Mouse (Mus musculus): Measurements from ENCODE around the gene Lcp2. TPM values are rescaled to one million over a fixed set of nuclear protein-coding genes. Genes with fewer than 3 reads are reported as not detected.

The Lcp2 gene
- 1.2 and 1.7 TPM in 2 replicates for polyA plus RNA-seq (2016; fragmentation: Nextera tagmentation; extraction: Ambion mirVana)

DNA sequence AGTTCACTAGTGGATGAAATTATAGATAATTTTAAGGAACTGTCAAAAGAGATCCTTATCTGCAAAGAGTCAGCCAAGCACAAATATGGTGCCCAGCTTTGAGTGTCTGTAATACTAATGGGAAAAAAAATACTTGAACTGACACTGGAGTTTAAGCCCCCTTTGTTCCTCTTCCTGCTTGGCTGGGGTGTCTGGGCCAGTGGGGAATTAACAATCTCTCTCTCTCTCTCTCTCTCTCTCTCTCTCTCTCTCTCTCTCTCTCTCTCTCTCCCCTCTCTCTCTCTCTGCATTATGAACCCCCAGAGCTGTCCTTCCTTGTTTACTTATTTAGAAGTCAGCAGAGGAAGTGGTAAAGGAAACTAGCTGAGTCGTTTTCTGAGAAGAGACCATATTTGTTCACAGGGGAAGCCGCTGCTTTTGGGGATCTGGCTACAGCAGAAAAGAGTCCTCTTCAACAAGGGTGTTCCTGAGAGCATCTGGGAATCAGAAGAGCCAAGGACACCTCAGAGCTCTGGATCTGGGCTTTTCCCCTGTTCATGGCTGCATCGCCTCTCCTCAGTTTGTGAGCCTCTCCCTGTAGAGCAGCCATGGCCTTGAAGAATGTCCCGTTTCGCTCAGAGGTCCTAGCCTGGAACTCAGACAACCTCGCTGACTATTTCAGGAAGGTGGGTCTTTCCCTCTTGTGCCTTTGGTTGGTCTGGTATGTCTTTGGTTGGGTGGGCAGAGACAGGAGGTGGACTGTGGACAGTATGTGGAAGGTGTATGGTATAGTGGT lies at the start of gene Lcp2:
Gene Lcp2 (plus strand): TSS at position 154 of the 775 bp plus-strand sequence.
- no peak within 1 kb of the TSS for H3K27ac ChIP-seq
- no peaks in the 10 kb centered on the region for H3K27me3 ChIP-seq (ENCODE audit: poor library complexity, severe bottlenecking)
- H3K9me3 ChIP-seq: no peaks in the 10 kb centered on the region
- H3K36me3 ChIP-seq (replicated peaks): no peaks in the 10 kb centered on the region
- H3K4me1 ChIP-seq: no peaks in the 10 kb centered on the region
- no peak within 1 kb of the TSS for H3K4me3 ChIP-seq
- DNase-seq (ENCODE audit: extremely low spot score, low spot score): no peak
- 83% methylated on average over 6 of the region's 6 CpGs for WGBS

DNA sequence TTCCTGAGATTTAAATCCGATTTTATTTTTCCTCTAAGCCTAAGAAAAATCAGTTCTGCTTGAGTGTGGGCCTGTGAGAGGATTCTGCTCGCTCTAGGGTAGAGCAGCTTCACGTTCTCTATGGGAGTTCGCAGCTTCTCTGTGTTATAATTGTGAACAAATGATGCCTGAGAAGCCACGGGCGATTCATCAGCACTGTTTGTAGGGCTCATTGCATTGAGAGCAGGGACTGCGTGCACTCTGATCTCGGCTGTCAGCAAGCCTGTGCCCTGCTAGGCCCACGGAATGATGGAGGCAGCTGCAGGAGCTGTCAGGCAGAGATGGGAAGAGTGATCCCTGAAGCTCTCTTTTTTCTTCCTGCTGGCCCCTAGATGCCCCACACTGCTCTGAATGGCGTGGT lies 48.5 kb upstream of the Lcp2 start:
- no peaks in the 10 kb centered on the region for H3K36me3 ChIP-seq (replicated peaks)
- H3K9me3 ChIP-seq: no peaks in the 10 kb centered on the region
- H3K4me1 ChIP-seq: peaks cover 3% of the 10 kb centered on the region; the same call in 1 of the 2 replicates
- WGBS: 73% methylated on average over 10 of the region's 10 CpGs
- H3K27ac ChIP-seq: no peak overlapping the region
- H3K4me3 ChIP-seq: no peak overlapping the region
- 0 out of 2 replicates have a peak, but pooled peaks cover 12% of the 10 kb centered on the region for H3K27me3 ChIP-seq (ENCODE audit: poor library complexity, severe bottlenecking)
- no peak for DNase-seq (ENCODE audit: extremely low spot score, low spot score)

DNA sequence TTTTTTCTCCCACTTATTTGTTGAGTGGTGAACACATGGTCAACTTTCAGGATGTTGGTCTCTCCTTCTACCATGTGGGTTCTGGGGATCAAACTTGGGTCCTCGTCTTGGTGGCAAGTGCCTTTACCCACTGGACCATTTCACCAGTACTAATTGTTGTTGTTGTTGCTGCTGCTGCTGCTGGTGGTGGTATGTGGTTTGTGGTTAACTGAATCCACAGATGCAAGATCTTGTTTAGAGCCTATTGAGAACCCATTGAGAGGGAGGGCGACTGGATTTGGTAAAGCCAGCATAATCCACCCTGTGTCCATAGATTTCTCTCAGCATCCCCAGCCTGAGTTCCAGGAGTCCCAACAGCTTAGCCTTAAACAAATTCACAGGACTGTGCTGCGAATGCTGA lies 46.3 kb upstream of the Lcp2 start:
- no peak overlapping the region for H3K27ac ChIP-seq
- DNase-seq (ENCODE audit: extremely low spot score, low spot score): no peak
- WGBS: 81% methylated on average over 3 of the region's 3 CpGs
- no peaks in the 10 kb centered on the region for H3K4me1 ChIP-seq
- H3K27me3 ChIP-seq (ENCODE audit: poor library complexity, severe bottlenecking): 0 out of 2 replicates have a peak, but pooled peaks cover 1% of the 10 kb centered on the region
- H3K9me3 ChIP-seq: no peaks in the 10 kb centered on the region
- no peaks in the 10 kb centered on the region for H3K36me3 ChIP-seq (replicated peaks)
- no peak overlapping the region for H3K4me3 ChIP-seq

DNA sequence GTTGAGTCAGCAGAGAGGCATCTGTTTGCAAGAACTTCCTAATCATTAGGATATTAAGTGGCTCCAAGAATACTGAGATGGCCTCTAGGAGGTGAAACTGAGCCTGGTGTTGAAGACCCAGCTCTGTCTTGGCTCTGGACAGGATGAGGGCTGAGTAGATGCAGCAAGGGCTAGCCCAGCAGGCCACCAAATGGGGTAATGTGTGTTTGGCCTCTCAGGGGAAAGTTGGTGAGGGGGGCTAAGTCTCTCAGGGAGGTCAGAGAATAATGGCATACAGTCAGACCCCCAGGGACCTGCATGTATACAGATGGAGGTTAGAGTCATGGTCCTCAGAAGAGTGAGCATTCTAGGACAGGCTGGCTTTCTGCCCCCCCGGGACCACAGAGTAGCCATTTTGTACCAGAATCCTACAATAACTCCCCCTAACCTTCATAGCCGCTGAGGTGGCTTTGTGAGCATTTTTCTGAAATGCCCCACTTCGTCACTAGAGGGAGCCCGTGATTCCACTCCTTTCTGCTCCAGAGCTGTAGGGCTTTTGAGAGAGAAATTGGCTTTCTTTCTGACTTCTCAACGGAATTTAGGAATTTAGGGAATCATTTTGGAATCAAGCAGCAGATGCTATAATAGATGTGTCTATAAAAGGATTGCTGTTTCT lies 44.7 kb upstream of the Lcp2 start:
- H3K27me3 ChIP-seq (ENCODE audit: poor library complexity, severe bottlenecking): no peaks in the 10 kb centered on the region
- peak; percentile 39 for DNase-seq (ENCODE audit: extremely low spot score, low spot score)
- 12% methylated on average over 5 of the region's 5 CpGs for WGBS

DNA sequence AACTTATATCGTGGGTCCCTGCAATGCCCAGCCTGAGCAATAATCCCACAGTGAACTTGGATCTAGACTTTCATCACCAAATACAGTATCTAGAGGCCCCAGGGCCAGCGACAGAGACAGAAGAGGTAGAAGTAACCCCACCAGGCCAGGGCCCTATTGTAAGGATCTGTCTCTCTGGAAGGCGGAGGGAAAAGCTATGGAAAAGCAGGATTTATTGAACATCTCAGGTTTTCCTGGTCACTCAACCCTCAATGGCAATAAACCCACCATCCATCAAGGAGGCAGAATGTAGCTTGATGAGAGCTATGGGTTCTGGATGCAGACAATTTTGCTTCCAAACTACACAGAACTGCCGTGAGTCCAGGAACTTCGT lies 44.1 kb upstream of the Lcp2 start:
- Histone ChIP-seq H3K4me1 (no peaks in the 10 kb centered on the region), H3K27me3 (ENCODE audit: poor library complexity, severe bottlenecking) (no peaks in the 10 kb centered on the region), H3K4me3 (no peak overlapping the region), H3K36me3 (replicated peaks) (no peaks in the 10 kb centered on the region), H3K27ac (no peak overlapping the region), H3K9me3 (no peaks in the 10 kb centered on the region)
- WGBS: 85% methylated on average over 5 of the region's 5 CpGs
- DNase-seq (ENCODE audit: extremely low spot score, low spot score): no peak

More for the DNA sequence above, 44.7 kb upstream of the Lcp2 start:
- no peak overlapping the region for H3K27ac ChIP-seq
- no peaks in the 10 kb centered on the region for H3K9me3 ChIP-seq
- H3K36me3 ChIP-seq (replicated peaks): no peaks in the 10 kb centered on the region
- no peaks in the 10 kb centered on the region for H3K4me1 ChIP-seq
- H3K4me3 ChIP-seq: no peak overlapping the region

DNA sequence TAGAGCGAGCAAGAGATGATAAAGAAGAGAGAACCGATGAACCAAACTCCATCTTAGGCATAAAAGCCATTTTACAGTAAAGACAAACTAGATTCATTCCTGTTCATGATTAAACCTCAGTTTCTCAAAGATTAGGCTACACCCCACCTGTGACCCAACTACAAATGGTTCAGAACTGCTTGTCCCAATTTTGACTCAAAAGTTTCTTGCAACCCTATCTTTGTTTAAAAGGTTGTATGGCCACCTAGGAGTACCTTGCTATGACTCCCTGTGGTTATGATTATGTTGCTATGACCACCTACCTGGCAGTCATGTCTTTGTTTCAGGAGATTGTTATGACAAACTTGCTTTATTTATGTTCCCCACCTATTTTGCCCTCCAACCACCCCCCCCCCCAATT lies 39.1 kb upstream of the Lcp2 start:
- no peak for DNase-seq (ENCODE audit: extremely low spot score, low spot score)
- Histone ChIP-seq H3K27me3 (ENCODE audit: poor library complexity, severe bottlenecking) (no peaks in the 10 kb centered on the region), H3K36me3 (replicated peaks) (no peaks in the 10 kb centered on the region), H3K4me3 (no peak overlapping the region), H3K9me3 (no peaks in the 10 kb centered on the region), H3K4me1 (0 out of 2 replicates have a peak, but pooled peaks cover 3% of the 10 kb centered on the region), H3K27ac (no peak overlapping the region)
- WGBS: 93% methylated on average over 2 of the region's 2 CpGs

DNA sequence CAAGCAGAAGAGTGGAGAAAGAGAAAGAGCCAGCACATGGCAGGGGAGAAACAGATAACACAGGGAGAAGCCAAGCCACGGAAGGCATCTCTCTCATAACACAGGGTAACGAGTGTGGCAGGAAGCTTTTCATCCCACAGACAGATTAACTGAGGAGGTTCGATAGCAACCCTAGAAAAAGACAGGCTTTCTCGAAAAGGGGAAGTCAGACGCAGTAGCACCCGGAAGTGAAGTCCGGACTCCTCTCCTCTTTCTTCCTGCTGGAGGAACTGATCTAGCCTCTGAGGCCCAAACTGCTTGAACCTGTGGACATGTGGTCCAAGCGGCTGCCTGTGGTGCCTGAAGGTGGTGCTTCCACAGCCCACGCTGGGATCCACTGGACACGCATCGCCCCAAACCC lies 38.5 kb upstream of the Lcp2 start:
- DNase-seq (ENCODE audit: extremely low spot score, low spot score): no peak
- WGBS: 89% methylated on average over 11 of the region's 11 CpGs
- 0 out of 2 replicates have a peak overlapping the region, but pooled peaks have one; percentile 25 for H3K27ac ChIP-seq
- H3K4me3 ChIP-seq: no peak overlapping the region
- H3K9me3 ChIP-seq: no peaks in the 10 kb centered on the region
- no peaks in the 10 kb centered on the region for H3K36me3 ChIP-seq (replicated peaks)
- no peaks in the 10 kb centered on the region for H3K27me3 ChIP-seq (ENCODE audit: poor library complexity, severe bottlenecking)
- H3K4me1 ChIP-seq: 0 out of 2 replicates have a peak, but pooled peaks cover 3% of the 10 kb centered on the region

DNA sequence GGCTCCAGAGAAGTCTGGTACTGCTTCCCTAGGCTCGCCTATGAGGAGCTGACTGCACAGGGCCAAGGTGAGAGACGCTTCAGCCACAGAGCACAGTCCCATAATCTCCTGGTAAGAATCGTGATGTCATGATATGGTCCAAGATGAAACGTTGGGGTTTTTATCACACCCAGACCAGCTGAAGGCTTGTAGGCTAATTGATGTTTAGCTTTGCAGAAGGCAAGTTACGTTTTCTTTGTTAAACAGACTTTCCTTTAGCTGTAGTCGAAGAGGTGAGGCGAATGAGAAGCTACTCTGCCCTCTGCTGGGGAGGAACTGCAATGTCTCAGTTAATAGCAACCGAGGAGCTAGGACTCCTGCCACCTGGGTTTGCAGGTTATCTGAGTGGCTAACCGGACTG lies 38.0 kb upstream of the Lcp2 start:
- peak; percentile 53 for DNase-seq (ENCODE audit: extremely low spot score, low spot score)
- 0 out of 2 replicates have a peak overlapping the region, but pooled peaks have one; percentile 25 for H3K27ac ChIP-seq

DNA sequence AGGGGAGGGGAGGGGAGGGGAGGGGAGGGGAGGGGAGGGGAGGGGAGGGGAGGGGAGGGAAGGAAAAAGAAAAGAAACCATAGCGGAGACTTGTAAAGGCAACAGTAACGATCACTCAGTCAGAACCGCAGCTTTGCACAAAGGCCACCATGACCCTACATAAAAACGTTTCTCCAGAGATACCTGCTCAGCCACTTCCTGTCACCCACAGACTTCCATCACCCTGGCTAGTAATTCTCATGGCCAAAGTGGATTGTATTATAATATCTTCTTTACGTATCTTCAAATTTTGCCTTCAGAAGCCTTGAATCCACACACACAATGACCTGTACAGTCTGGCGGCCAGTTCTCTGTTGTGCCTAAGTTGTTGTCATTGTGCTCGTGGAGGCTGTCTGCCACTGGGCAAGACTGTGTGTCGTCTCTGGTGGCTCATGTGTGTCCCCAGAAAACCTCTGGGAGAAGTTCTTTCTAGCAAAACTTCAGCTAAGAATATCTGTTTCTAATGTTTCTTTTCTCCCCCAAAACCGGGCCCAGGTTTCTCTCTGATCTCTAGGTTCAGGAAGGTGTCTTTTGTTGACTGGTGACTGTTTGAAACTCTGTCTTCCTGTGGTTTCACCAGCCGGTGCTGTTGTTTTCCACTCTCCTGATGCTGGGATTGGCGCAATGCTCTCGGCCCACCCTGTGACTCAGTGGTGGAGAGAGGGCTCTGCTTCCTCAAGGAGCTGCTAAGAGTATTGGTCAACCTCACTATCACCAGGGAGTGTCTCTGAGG lies 37.2 kb upstream of the Lcp2 start:
- 87% methylated on average over 12 of the region's 12 CpGs for WGBS
- no peak for DNase-seq (ENCODE audit: extremely low spot score, low spot score)

More for the DNA sequence above, 38.0 kb upstream of the Lcp2 start:
- Histone ChIP-seq H3K4me1 (0 out of 2 replicates have a peak, but pooled peaks cover 3% of the 10 kb centered on the region), H3K27me3 (ENCODE audit: poor library complexity, severe bottlenecking) (no peaks in the 10 kb centered on the region), H3K9me3 (no peaks in the 10 kb centered on the region), H3K4me3 (no peak overlapping the region), H3K36me3 (replicated peaks) (no peaks in the 10 kb centered on the region)
- WGBS: 50% methylated on average over 9 of the region's 9 CpGs

DNA sequence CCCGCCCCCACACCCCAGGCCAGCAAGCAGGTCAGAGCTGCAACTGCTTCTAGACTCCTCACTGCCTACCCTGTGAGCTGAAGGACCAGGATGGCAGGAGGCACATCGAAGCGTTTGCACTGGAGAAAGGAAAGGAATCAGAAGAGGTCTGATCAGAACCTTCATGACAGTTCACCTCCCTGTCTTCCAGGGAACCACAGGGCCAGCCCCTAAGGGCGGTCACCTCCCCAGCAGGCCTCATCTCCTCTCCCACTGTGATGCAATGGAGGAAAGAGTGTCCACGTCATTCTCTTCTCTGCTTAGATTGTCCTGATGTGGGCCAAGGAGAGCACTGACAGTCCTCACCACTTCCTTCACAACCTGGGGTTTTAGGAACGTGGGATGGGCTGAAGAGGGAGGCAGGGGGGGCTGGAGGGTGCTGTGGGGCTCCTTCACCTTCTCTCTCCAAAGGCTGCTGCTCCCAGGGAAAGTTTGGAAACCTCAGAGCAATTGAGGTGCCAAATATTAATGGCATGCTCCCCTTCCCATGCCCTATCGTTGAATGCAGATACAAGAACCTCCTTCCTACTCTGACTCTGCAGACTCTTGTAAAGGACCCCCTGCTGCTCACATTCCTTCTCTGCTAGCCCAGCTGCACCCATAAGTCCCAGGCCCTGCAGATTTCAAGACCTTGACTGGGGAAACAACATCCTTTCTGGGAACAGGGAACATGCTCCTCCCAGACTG lies 36.4 kb upstream of the Lcp2 start:
- no peaks in the 10 kb centered on the region for H3K36me3 ChIP-seq (replicated peaks)
- no peak for DNase-seq (ENCODE audit: extremely low spot score, low spot score)
- 0 out of 2 replicates have a peak overlapping the region, but pooled peaks have one; percentile 5 for H3K27ac ChIP-seq
- 0 out of 2 replicates have a peak, but pooled peaks cover 3% of the 10 kb centered on the region for H3K4me1 ChIP-seq
- no peaks in the 10 kb centered on the region for H3K9me3 ChIP-seq
- H3K4me3 ChIP-seq: no peak overlapping the region
- H3K27me3 ChIP-seq (ENCODE audit: poor library complexity, severe bottlenecking): no peaks in the 10 kb centered on the region
- WGBS: 76% methylated on average over 7 of the region's 7 CpGs

More for the DNA sequence above, 37.2 kb upstream of the Lcp2 start:
- Histone ChIP-seq H3K27ac (no peak overlapping the region), H3K9me3 (no peaks in the 10 kb centered on the region), H3K36me3 (replicated peaks) (no peaks in the 10 kb centered on the region), H3K27me3 (ENCODE audit: poor library complexity, severe bottlenecking) (no peaks in the 10 kb centered on the region), H3K4me1 (0 out of 2 replicates have a peak, but pooled peaks cover 3% of the 10 kb centered on the region), H3K4me3 (no peak overlapping the region)

DNA sequence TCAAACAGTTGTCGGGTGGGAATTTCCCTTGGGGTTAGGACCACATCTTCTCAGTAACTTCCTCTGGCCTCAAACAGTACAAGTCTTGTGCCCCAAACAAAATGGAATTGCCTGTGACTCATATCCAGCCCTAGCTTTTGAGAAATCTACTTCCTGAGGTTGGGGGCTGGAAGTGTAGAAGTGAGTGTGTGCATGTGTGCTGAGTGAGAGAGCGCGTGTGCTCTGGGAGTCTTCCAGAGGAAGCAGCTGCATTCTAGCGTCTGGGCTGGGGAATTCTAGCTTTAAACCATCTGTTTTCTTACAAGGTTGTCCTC lies 35.9 kb upstream of the Lcp2 start:
- no peak for DNase-seq (ENCODE audit: extremely low spot score, low spot score)
- Histone ChIP-seq H3K27me3 (ENCODE audit: poor library complexity, severe bottlenecking) (no peaks in the 10 kb centered on the region), H3K27ac (no peak overlapping the region), H3K4me3 (no peak overlapping the region), H3K9me3 (no peaks in the 10 kb centered on the region), H3K36me3 (replicated peaks) (no peaks in the 10 kb centered on the region), H3K4me1 (0 out of 2 replicates have a peak, but pooled peaks cover 3% of the 10 kb centered on the region)
- 82% methylated on average over 4 of the region's 4 CpGs for WGBS

DNA sequence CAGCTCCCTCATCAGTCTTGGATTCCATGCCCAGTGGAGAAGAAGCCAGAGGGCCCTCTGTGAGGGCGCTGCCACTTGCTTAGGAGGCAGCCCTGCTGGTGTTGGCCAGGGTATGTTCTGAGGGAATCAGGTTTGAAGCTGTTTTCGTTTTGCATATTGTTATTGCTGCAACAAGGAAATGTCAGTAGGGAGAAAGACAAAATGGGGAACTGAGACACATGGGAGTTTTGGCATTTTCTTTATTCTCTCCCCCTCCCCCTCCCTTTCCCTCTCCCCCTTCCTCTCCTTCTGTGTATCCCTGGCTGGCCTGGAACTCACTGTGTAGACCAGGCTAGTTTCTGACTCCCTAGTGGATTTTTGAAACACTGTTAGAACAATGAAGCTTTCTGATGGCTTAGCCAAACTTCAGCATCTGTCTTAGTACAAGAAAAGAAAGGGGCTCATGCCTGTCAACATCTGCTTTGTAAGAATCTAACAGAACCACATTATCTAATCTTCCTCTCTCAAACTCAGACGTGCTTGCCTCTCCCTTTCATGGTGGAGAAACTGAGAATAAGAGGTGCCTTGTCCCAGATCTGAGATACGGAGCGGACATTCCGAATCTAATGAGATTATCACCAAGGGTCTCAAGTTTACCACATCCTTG lies 34.6 kb upstream of the Lcp2 start:
- 68% methylated on average over 6 of the region's 6 CpGs for whole genome bisulfite sequencing
- no peaks in the 10 kb centered on the region for H3K27me3 ChIP-seq (ENCODE audit: poor library complexity, severe bottlenecking)
- no peaks in the 10 kb centered on the region for H3K36me3 ChIP-seq (replicated peaks)
- 0 out of 2 replicates have a peak, but pooled peaks cover 3% of the 10 kb centered on the region for H3K4me1 ChIP-seq
- H3K27ac ChIP-seq: no peak overlapping the region; the same call in 1 of the 2 replicates
- DNase-seq (ENCODE audit: extremely low spot score, low spot score): no peak
- H3K9me3 ChIP-seq: no peaks in the 10 kb centered on the region
- no peak overlapping the region for H3K4me3 ChIP-seq

Data from forebrain, embryonic 10.5 days (tissue).